Mouse (Mus musculus) bone marrow macrophage, adult 2 months (primary cell): ENCODE data around the gene Lmo7.

ENCODE experiments used
- CTCF ChIP-seq: IDR thresholded peaks from 2 replicates; pipeline ENCODE4 v1.5.1; 2012; ENCODE audit warnings: low read depth, mild to moderate bottlenecking, low read length, moderate library complexity
- POLR2A ChIP-seq: IDR thresholded peaks from 2 replicates; pipeline ENCODE4 v1.6.1; 2012; ENCODE audit warnings: mild to moderate bottlenecking, low read depth, low read length, borderline replicate concordance

DNA sequence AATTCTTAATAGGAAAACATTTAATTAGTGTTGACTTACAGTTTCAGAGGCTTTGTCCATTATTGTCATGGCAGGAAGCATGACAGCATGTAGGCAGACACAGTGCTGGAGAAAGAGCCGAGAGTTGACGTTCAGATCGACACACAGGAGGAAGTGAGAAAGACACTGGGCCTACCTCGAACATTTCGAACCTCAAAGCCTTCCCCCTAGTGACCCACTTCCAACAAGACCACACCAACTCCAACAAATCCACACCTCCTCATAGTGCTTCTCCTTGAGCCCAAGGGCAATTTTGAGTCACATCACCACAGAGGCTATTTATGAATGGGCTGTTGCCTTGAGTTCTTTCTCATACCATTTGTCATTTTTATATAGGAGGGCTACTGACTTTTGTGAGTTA lies 22.7 kb upstream of the Lmo7 start:
- TF ChIP-seq POLR2A = no peak
- TF ChIP-seq CTCF = no peak
